Comparison of ENCODE assay signal across 24 mouse cellular contexts in genomic region chr12:8472051-8472450, GRCm38 (mm10).
"Had no signal": no experiment of that assay in that cellular context is flagged by ENCODE, and none has a peak within 500 bp of the region (broad histone marks: within the 10 kb centered on the region; RNA-seq: fewer than 3 reads in every experiment).

No protein-coding gene starts in this region.

- H3K9ac ChIP-seq: heart, embryonic 12.5 days; heart, embryonic 13.5 days; heart, embryonic 15.5 days; hindbrain, embryonic 12.5 days; hindbrain, embryonic 13.5 days; hindbrain, embryonic 14.5 days; hindbrain, embryonic 15.5 days; intestine, embryonic 15.5 days; kidney, embryonic 15.5 days had no signal

- H3K36me3 ChIP-seq: heart, embryonic 10.5 days; heart, embryonic 12.5 days; heart, embryonic 13.5 days; heart, embryonic 15.5 days; hindbrain, embryonic 10.5 days; hindbrain, embryonic 12.5 days; hindbrain, embryonic 13.5 days; hindbrain, embryonic 15.5 days; intestine, embryonic 15.5 days; kidney, embryonic 15.5 days had no signal

- H3K27me3 ChIP-seq: heart, embryonic 12.5 days; heart, embryonic 13.5 days; heart, embryonic 15.5 days; hindbrain, embryonic 12.5 days; hindbrain, embryonic 13.5 days; hindbrain, embryonic 15.5 days; intestine, embryonic 15.5 days had no signal

- H3K4me2 ChIP-seq: heart, embryonic 11.5 days; heart, embryonic 12.5 days; heart, embryonic 13.5 days; heart, embryonic 15.5 days; hindbrain, embryonic 12.5 days; hindbrain, embryonic 13.5 days; hindbrain, embryonic 14.5 days; hindbrain, embryonic 15.5 days; intestine, embryonic 15.5 days; kidney, embryonic 15.5 days had no signal

- H3K4me3 ChIP-seq: heart, adult 2 months; heart, embryonic 10.5 days; heart, embryonic 12.5 days; heart, embryonic 13.5 days; heart, embryonic 15.5 days; hindbrain, embryonic 10.5 days; hindbrain, embryonic 12.5 days; hindbrain, embryonic 13.5 days; hindbrain, embryonic 15.5 days; intestine, embryonic 15.5 days; kidney, embryonic 15.5 days had no signal

- ATAC-seq: inflammation-experienced regulatory T-cells, adult 6 months; intestine, embryonic 15.5 days; intestine, postnatal 0 days had no signal

- H3K9me3 ChIP-seq: heart, embryonic 10.5 days; heart, embryonic 12.5 days; heart, embryonic 13.5 days; heart, embryonic 15.5 days; hindbrain, embryonic 10.5 days; hindbrain, embryonic 12.5 days; hindbrain, embryonic 13.5 days; hindbrain, embryonic 15.5 days; intestine, embryonic 15.5 days; kidney, embryonic 15.5 days had no signal

- DNase-seq: heart, adult 18-20 months; heart, adult 2 months; heart, postnatal 36 days; kidney, adult 11 months; kidney, adult 18-20 months; kidney, adult 2 months; kidney, adult 8-10 months; kidney, adult 9 months; layer of hippocampus, adult 9-11 months had no signal

- H3K27ac ChIP-seq: heart, adult 2 months; heart, embryonic 10.5 days; heart, embryonic 13.5 days; heart, embryonic 15.5 days; hindbrain, embryonic 10.5 days; hindbrain, embryonic 12.5 days; hindbrain, embryonic 13.5 days; hindbrain, embryonic 14.5 days; kidney, embryonic 15.5 days; kidney, postnatal 0 days had no signal
